Mouse (Mus musculus) adrenal gland, adult 10 weeks (tissue): ENCODE results near the gene Olfr577. TPM values are rescaled to one million over a fixed set of nuclear protein-coding genes. Genes with fewer than 3 reads are reported as not detected.

Experiments
- polyA plus RNA-seq: library from polyadenylated mRNA; stranded (reverse); fragments of 350-450 nt; fragmentation: Illumina TruSeq; extraction: RNeasy Lipid Tissue Mini Kit (QIAGEN cat#74804); gene quantifications from one replicate; pipeline ENCODE4 v1.2.3, GENCODE M21; 2014; ENCODE audit warnings: low read depth, low replicate concordance

The Olfr577 gene
- polyA plus RNA-seq, result not detected

GRCm38 (mm10) chr7:102975843-102976242, at the start of gene Olfr577:
TSS of gene Olfr577 (minus strand) at chr7:102975943.

GRCm38 (mm10) chr7:102989224-102989623, 13.5 kb upstream of the Olfr577 start, which contains the start of gene Olfr578:
TSS of gene Olfr578 (minus strand) at chr7:102989324.

DNA sequence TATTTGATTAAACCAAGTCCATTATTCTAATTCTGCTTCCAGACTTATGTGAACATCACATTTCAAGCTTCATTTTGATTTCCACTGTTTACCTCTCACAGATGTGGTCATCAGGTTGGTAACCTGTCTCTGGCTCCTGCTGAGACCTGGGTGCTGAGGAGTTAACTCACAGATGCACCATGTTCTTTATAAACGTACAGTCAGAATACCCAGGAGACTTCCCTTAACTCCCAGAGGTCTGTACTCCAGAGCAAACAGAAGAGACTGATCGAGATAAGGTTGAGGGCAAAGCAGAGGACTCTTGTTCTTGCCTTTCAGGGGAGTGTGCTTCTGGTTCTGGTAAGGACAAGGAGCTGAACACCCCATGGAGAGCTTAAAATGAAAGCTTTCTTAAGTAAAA, 13.4 kb downstream of the Olfr577 start, which contains the start of gene Olfr576:
TSS of gene Olfr576 (plus strand) at position 301 of the 400 bp plus-strand sequence.

GRCm38 (mm10) chr7:102958593-102958992, 17.1 kb downstream of the Olfr577 start, which contains the start of gene Olfr575:
TSS of gene Olfr575 (minus strand) at chr7:102958775.

GRCm38 (mm10) chr7:102948167-102948566, 27.6 kb downstream of the Olfr577 start, which contains the start of gene Olfr574:
TSS of gene Olfr574 (plus strand) at chr7:102948467.

GRCm38 (mm10) chr7:102942475-102942874, 33.3 kb downstream of the Olfr577 start, which contains the start of gene Olfr573-ps1:
TSS of gene Olfr573-ps1 (minus strand) at chr7:102942575.

GRCm38 (mm10) chr7:102924109-102924508, 51.6 kb downstream of the Olfr577 start, which contains the start of gene Olfr572:
TSS of gene Olfr572 (plus strand) at chr7:102924409.

Other genes with a start within 250 kb of the Olfr577 start
- gene Olfr559, start 248.5 kb downstream of the Olfr577 start, polyA plus RNA-seq, result not detected
- not detected for gene Olfr560, start 216.6 kb downstream of the Olfr577 start, polyA plus RNA-seq
- 0.52 TPM for gene Olfr78, start 216.5 kb downstream of the Olfr577 start, polyA plus RNA-seq
- gene Olfr561, start 204.7 kb downstream of the Olfr577 start, polyA plus RNA-seq, result not detected
- not detected for gene Olfr564, start 172.5 kb downstream of the Olfr577 start, polyA plus RNA-seq
- gene Olfr566, start 117.2 kb downstream of the Olfr577 start, polyA plus RNA-seq, result not detected
- gene Olfr568, start 98.8 kb downstream of the Olfr577 start, polyA plus RNA-seq, result not detected
- not detected for gene Olfr569, start 85.1 kb downstream of the Olfr577 start, polyA plus RNA-seq
- gene Olfr570, start 81.4 kb downstream of the Olfr577 start, polyA plus RNA-seq, result not detected
- gene Olfr571, start 58.4 kb downstream of the Olfr577 start, polyA plus RNA-seq, result not detected
- gene Olfr572, start 51.5 kb downstream of the Olfr577 start, polyA plus RNA-seq, result not detected
- not detected for gene Olfr573-ps1, start 33.4 kb downstream of the Olfr577 start, polyA plus RNA-seq
- gene Olfr574, start 27.5 kb downstream of the Olfr577 start, polyA plus RNA-seq, result not detected
- not detected for gene Olfr575, start 17.2 kb downstream of the Olfr577 start, polyA plus RNA-seq
- gene Olfr576, start 13.3 kb downstream of the Olfr577 start, polyA plus RNA-seq, result not detected
- not detected for gene Olfr578, start 13.4 kb upstream of the Olfr577 start, polyA plus RNA-seq
- gene Olfr582, start 62.1 kb upstream of the Olfr577 start, polyA plus RNA-seq, result not detected
- not detected for gene Olfr583, start 75.4 kb upstream of the Olfr577 start, polyA plus RNA-seq
- not detected for gene Olfr584, start 105.9 kb upstream of the Olfr577 start, polyA plus RNA-seq
- gene Olfr585, start 121.8 kb upstream of the Olfr577 start, polyA plus RNA-seq, result not detected
- gene Olfr586, start 149.7 kb upstream of the Olfr577 start, polyA plus RNA-seq, result not detected
- not detected for gene Olfr588-ps1, start 164.9 kb upstream of the Olfr577 start, polyA plus RNA-seq
- gene Olfr589, start 180.4 kb upstream of the Olfr577 start, polyA plus RNA-seq, result not detected
- gene Olfr591, start 202.4 kb upstream of the Olfr577 start, polyA plus RNA-seq, result not detected
- not detected for gene Olfr592, start 208.9 kb upstream of the Olfr577 start, polyA plus RNA-seq
- not detected for gene Olfr593, start 235.9 kb upstream of the Olfr577 start, polyA plus RNA-seq
- gene Olfr594, start 241.1 kb upstream of the Olfr577 start, polyA plus RNA-seq, result not detected